Mouse (Mus musculus) E14TG2a.4 (cell line): Measurements from ENCODE around the gene Map4k4.

ENCODE experiments used
- H3K27me3 ChIP-seq: 2 replicates; pipeline ENCODE4 v1.6.1; 2014; ENCODE audit warnings: low read length, control low read depth; ENCODE audit not compliant: insufficient read depth
- H3K36me3 ChIP-seq: 2 replicates; pipeline ENCODE4 v1.6.1; 2014; ENCODE audit warnings: low read length, control low read depth; ENCODE audit not compliant: insufficient read depth
- H3K4me1 ChIP-seq: replicated peaks from 2 replicates; pipeline ENCODE4 v1.6.1; 2014; ENCODE audit warnings: low read depth, low read length, control low read depth
- H3K4me3 ChIP-seq: replicated peaks from 2 replicates; pipeline ENCODE4 v1.5.1; 2014; ENCODE audit warnings: mild to moderate bottlenecking, low read length
- H3K9me3 ChIP-seq: 2 replicates; pipeline ENCODE4 v1.6.1; 2014; ENCODE audit warnings: low read length, control low read depth
- CTCF ChIP-seq: conservative IDR thresholded peaks from 2 replicates; pipeline ENCODE4 v1.5.1; 2014; ENCODE audit warnings: low read length
- NANOG ChIP-seq: IDR thresholded peaks from 2 replicates; pipeline ENCODE4 v1.6.1; 2014; ENCODE audit warnings: borderline replicate concordance, low read length, mixed read lengths
- POU5F1 ChIP-seq: IDR thresholded peaks from 2 replicates; pipeline ENCODE4 v1.6.1; 2014; ENCODE audit warnings: low read length, borderline replicate concordance

Map4k4 gene

DNA sequence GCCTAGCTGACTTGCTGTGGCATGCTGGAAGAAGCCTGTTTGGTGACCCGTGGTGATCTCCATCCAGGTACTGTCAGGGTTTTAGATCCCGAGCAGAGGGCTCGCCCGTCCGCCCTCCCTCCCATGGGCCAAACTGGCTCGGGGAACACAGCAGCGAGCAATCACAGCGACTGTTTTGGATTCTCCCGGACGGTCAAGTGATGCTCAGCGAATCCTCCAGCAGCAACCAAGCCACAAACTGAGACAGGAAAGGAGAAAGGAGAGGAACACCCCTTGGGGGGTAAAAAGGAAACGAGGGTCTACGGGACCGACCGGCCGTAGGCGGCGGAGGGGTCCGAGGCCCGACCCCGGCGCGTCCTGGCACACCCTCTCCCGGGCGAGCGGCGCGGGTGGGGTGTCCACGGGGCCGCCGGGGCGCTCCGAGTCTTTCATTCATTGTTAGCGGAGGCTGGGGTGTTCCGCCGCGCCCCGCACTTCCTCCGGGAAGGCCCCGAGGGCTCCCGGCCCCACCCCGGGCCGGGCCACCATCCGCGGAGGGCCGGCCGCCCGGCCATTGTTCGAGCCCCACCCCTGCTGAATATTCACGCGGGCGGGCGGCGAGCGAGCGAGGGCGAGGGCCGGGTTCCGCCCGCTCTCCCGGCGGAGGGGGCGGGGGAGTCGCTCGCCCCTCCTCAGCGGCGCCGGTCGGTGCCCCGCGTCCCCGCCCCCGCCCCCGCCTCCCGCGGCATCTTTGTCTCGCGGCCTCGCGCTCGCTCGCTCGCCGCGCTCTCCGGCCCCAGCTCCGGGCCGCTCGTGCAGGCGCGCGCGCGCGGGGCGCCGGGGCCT lies at the start of gene Map4k4:
Map4k4 (plus strand) TSS at position 733 of the 825 bp plus-strand sequence.
- H3K36me3 ChIP-seq, result peaks cover 16% of the 10 kb centered on the region
- H3K4me3 ChIP-seq, result peak within 1 kb of the TSS; percentile 85
- peaks cover 19% of the 10 kb centered on the region for H3K27me3 ChIP-seq
- TF ChIP-seq CTCF, result no peak
- peaks cover 64% of the 10 kb centered on the region for H3K4me1 ChIP-seq
- peaks cover 4% of the 10 kb centered on the region for H3K9me3 ChIP-seq

DNA sequence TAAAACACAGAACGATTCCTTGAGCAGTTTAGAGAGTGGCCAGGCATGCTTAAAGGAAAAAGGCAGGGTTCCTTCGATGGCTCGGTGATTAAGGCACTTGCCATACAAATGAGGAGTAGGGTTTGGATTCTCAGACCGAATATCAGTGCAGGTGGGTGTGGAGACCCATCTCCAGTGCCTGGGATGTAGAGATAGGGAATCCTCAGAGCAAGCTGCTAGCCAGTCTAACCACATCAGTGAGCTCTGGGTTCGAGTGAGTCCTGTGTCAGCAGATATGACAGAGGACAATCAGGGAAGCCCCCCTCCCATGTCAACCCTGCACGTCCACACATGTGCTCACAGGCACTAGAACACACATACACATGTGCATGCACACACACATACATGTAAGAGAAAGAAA lies 44.8 kb upstream of the Map4k4 start:
- H3K27me3 ChIP-seq, result peaks cover 17% of the 10 kb centered on the region
- TF ChIP-seq POU5F1 (no peak), NANOG (no peak), CTCF (no peak)
- no peaks in the 10 kb centered on the region for H3K36me3 ChIP-seq

DNA sequence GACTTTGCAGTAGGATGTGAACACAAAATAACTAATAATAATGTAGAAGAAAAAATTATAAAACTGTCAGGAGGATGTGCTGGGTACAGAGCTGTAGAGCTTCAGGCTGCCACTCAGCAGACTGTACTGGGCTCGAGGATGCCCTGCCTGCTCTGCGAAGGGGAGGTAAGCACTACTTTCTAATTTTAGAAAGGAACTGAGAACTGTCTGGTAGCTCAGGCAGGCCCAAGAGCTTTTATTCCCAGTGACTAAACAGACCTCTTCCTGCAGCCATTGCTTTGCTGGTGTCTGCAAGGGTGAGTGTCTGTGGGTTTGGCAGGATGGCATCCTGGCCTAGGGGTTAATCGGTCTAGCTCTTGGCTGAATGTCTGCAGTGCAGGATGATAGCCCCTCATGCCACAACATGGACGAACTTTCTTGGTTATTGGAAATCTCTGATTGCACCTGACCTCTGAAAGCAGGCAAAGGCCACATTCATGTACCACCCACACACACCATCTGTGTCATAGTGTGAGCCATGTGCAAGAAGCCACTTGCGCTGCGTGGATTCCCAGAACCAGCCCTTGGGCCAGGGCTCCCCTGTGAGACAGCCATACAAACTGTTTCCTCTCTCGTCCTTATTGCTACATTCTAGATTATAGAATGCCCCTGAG lies 43.8 kb upstream of the Map4k4 start:
- Histone ChIP-seq H3K9me3 (no peaks in the 10 kb centered on the region), H3K36me3 (no peaks in the 10 kb centered on the region), H3K4me3 (no peak overlapping the region), H3K27me3 (peaks cover 17% of the 10 kb centered on the region), H3K4me1 (peaks cover 47% of the 10 kb centered on the region)
- TF ChIP-seq CTCF (no peak), POU5F1 (no peak), NANOG (no peak)

More for the DNA sequence above, 44.8 kb upstream of the Map4k4 start:
- H3K9me3 ChIP-seq, result no peaks in the 10 kb centered on the region
- peaks cover 54% of the 10 kb centered on the region for H3K4me1 ChIP-seq
- no peak overlapping the region for H3K4me3 ChIP-seq

DNA sequence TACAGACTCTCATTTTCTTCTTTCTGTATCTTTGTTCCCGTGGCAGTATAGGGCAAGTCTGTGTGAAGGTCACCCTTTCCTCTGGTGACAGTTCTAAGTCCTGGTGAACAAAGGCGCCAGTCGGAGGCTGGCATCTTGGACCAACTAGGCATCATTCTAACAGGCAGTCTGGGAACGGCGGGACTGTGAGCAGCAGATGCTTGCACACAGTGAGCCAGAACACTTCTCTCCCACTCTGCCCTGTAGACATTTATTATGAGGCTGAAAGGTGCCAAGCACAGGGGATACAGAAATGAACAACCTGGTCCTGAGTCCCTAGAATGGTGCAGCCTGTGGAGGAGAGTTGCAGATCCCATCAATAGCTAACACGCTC lies 43.3 kb upstream of the Map4k4 start:
- TF ChIP-seq NANOG (no peak), POU5F1 (no peak), CTCF (no peak)
- Histone ChIP-seq H3K9me3 (no peaks in the 10 kb centered on the region), H3K27me3 (peaks cover 17% of the 10 kb centered on the region), H3K4me1 (peaks cover 48% of the 10 kb centered on the region), H3K4me3 (no peak overlapping the region), H3K36me3 (no peaks in the 10 kb centered on the region)

DNA sequence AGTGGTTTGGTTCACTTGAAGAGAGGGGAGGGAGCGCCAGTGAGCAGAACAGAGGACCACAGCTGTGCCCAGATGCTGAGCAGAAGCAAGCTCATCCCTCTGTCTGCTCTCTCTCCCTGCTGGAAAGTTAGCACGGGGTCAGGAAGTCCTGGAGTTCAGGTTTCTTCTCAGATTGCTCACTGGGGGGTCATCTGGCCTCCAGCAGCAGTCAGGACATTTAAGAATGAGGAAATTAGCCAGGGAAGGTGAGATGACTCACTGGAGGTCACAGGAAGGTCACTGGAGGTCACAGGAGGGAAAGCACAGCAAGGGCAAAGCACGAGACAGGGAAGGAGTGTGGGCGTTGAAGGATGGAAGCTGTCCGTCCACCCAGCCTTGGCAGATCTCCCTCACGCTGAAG lies 41.5 kb upstream of the Map4k4 start:
- Histone ChIP-seq H3K4me1 (peaks cover 54% of the 10 kb centered on the region), H3K4me3 (0 out of 2 replicates have a peak overlapping the region, but pooled peaks have one; percentile 20), H3K27me3 (peaks cover 20% of the 10 kb centered on the region), H3K9me3 (no peaks in the 10 kb centered on the region), H3K36me3 (no peaks in the 10 kb centered on the region)
- no peak for TF ChIP-seq CTCF
- peak; percentile 34; the same call in 1 of the 2 replicates for TF ChIP-seq NANOG
- TF ChIP-seq POU5F1, result no peak

DNA sequence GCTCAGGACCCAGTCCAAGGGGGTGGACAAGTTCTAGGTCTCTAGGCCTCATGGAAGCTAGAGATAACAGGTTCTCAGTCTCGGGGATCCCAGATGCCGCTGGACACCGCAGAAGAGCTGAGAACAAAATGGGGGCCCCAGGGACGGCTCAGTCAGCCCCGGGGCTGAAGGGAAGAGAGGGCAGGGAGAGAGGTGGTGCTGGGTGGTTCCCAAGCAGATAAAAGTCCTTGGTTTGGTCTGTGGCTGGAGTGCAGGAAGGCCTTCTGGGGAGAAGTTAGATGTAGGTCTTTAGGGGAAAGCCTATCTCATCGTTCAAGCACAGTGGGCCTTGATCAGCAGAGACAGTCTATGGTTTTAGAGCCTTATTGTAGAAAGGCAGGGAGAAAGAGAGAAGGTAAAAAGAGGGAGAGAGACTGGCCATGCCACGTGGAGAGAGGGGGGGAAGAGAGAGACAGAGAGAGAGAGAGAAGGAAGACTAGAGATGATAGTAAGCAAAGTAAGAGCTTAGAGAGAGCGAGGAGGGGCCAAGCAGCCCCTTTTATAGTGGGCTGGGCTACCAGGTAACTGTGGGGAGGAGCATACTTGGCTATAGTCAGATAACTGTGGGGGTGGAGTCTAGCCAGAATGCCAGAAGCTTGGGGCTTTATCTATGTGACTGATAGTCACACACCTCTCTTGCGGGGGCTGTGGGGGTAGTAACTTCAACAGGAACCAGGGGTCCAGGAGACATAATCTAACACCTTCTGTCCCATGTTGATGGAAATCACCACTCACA lies 34.2 kb upstream of the Map4k4 start:
- H3K36me3 ChIP-seq, result no peaks in the 10 kb centered on the region
- no peaks in the 10 kb centered on the region for H3K9me3 ChIP-seq
- 0 out of 2 replicates have a peak, but pooled peaks cover 6% of the 10 kb centered on the region for H3K27me3 ChIP-seq
- H3K4me1 ChIP-seq, result peaks cover 67% of the 10 kb centered on the region
- H3K4me3 ChIP-seq, result no peak overlapping the region
- TF ChIP-seq CTCF, result no peak
- TF ChIP-seq POU5F1, result no peak
- no peak for TF ChIP-seq NANOG

DNA sequence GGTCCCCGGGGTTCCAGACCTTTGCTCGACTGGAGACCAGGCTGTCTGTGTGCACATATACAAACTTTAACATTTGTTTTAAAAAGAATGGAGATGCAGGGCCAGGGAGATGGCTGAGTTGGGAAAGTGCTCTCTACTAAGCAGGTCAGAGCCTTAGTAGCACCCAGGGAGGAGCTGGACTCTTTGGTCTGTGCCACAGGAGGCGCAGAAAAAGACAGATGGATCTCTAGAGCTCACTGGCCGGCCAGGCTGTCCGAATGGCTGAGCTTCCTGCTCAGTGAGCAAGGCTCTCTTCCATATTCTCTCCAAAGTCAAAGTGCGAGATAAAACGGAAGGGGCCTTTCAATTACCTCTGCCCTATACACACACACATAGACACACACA lies 33.6 kb upstream of the Map4k4 start:
- H3K4me3 ChIP-seq, result no peak overlapping the region

DNA sequence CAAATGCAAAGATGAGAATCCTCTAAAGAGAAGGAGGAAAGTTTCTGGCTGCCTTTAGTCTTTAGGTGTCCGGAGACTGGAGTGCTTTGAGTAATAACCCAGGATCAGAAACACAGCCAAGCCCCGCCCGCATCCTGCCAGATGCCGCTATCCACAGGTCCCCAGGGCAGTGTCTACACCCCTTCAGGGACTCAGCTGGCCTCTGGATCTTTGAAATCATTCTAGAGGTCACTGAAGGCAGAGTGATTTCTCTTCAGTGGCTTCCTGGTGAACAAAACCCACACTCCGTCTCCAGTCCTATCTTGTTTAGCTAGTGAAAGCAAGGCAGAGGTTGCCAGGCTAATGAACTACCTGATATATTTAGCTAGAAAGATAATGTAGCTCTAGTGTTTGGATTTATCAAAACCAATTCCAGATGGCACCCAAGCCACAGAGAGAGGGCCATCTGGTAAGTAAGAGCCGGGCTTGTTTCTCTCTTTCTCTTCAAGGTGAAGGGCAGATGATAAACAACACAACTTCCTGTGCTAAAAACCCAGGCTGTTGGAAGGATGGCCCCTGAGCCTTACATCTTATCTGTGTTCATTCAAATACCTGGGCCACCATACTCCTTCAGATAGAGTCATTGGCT lies 32.6 kb upstream of the Map4k4 start:
- Histone ChIP-seq H3K27me3 (0 out of 2 replicates have a peak, but pooled peaks cover 3% of the 10 kb centered on the region), H3K4me3 (no peak overlapping the region), H3K4me1 (peaks cover 65% of the 10 kb centered on the region), H3K36me3 (no peaks in the 10 kb centered on the region), H3K9me3 (no peaks in the 10 kb centered on the region)
- TF ChIP-seq POU5F1, result no peak
- no peak for TF ChIP-seq CTCF
- no peak for TF ChIP-seq NANOG

More for the DNA sequence above, 33.6 kb upstream of the Map4k4 start:
- H3K36me3 ChIP-seq, result no peaks in the 10 kb centered on the region
- TF ChIP-seq NANOG, result no peak
- TF ChIP-seq POU5F1, result no peak
- no peak for TF ChIP-seq CTCF
- H3K27me3 ChIP-seq, result 0 out of 2 replicates have a peak, but pooled peaks cover 6% of the 10 kb centered on the region
- no peaks in the 10 kb centered on the region for H3K9me3 ChIP-seq
- H3K4me1 ChIP-seq, result peaks cover 67% of the 10 kb centered on the region
